ENCODE assay signal across 17 mouse cellular contexts in the genomic region with DNA sequence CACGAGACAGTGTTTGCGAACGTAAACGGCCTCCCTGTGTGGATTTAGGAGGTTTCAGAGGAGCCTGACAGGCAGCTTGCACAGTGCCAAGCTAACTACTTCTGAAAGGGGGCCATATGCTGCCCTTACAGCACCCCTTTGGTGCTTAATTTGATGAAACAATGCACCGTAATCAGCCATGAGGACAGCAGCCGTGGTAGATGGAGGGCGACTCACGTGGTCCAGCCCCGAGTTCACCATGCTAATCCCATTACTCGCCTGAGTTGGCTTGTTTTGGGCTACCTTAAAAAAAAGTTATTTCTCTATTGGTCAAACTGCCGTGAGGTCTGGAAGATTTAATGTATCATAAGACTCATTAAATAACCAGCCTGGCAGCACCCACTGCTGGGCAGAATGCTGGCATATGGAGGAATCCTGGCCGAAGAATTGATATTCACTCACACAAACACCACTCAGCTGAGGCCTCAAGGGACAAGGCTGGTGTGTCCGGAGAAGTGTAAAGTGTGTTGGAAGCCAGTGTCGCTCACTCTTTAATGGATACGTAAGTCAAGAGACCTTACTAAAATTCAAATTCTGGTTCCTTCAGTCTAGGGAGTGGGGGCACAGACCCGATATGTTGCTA. TPM values are rescaled to one million over a fixed set of nuclear protein-coding genes. Genes with fewer than 3 reads are reported as not detected.
DNase-seq lines count a peak whose midpoint lies in the region; ATAC-seq and TF ChIP-seq lines count a peak whose summit lies in the region.
"Had no signal": no experiment of that assay in that cellular context is flagged by ENCODE, and none has a peak within 500 bp of the region (broad histone marks: within the 10 kb centered on the region; RNA-seq: fewer than 3 reads in every experiment).

No protein-coding gene starts in this region.

- DNase-seq in brain, embryonic 14.5 days (ENCODE audit: low read depth) = peak; percentile 95
- DNase-seq in embryonic facial prominence, embryonic 10.5 days (ENCODE audit: low spot score) = no peak
- DNase-seq in forebrain, postnatal 0 days = peak; percentile 13
- DNase-seq in midbrain, embryonic 14.5 days = peak; percentile 67
- DNase-seq in stomach, postnatal 0 days (ENCODE audit: low spot score) = no peak
- DNase-seq in gastrocnemius, postnatal 4 days (ENCODE audit: low spot score in 2 of 2) = no peak
- DNase-seq in right cerebral cortex, postnatal 14 days = no peak
- DNase-seq: adrenal gland, postnatal 10 days; cerebellum, adult 9-10 months; heart, adult 11 months; liver, postnatal 0 days; lung, postnatal 36 days; right cerebral cortex, postnatal 4 days; thymus, adult 18-20 months had no signal

- H3K4me3 ChIP-seq in embryonic facial prominence, embryonic 10.5 days = no peak overlapping the region
- H3K4me3 ChIP-seq in forebrain, postnatal 0 days (ENCODE audit: low read depth, low read length) = no peak overlapping the region
- no peak overlapping the region for H3K4me3 ChIP-seq in midbrain, embryonic 14.5 days (replicated peaks; ENCODE audit: low read depth, low read length)
- H3K4me3 ChIP-seq in stomach, postnatal 0 days (ENCODE audit: low read depth, low read length) = no peak overlapping the region
- H3K4me3 ChIP-seq: erythroblast, embryonic 14.5 days; heart, embryonic 15.5 days; limb, embryonic 13.5 days had no signal

- no peaks in the 10 kb centered on the region for H3K36me3 ChIP-seq in embryonic facial prominence, embryonic 10.5 days (replicated peaks)
- H3K36me3 ChIP-seq in forebrain, postnatal 0 days (ENCODE audit: insufficient read depth) = no peaks in the 10 kb centered on the region
- no peaks in the 10 kb centered on the region for H3K36me3 ChIP-seq in midbrain, embryonic 14.5 days (ENCODE audit: control insufficient read depth, insufficient read depth, low read length)
- no peaks in the 10 kb centered on the region for H3K36me3 ChIP-seq in stomach, postnatal 0 days (ENCODE audit: control insufficient read depth, insufficient read depth, low read length)
- H3K36me3 ChIP-seq: heart, embryonic 15.5 days; limb, embryonic 13.5 days had no signal

- H3K4me1 ChIP-seq in embryonic facial prominence, embryonic 10.5 days = peaks cover 11% of the 10 kb centered on the region; the same call in 1 of the 2 replicates
- 0 out of 2 replicates have a peak, but pooled peaks cover 2% of the 10 kb centered on the region for H3K4me1 ChIP-seq in forebrain, postnatal 0 days (ENCODE audit: insufficient read depth)
- peaks cover 11% of the 10 kb centered on the region for H3K4me1 ChIP-seq in midbrain, embryonic 14.5 days (ENCODE audit: control insufficient read depth, insufficient read depth, low read length)
- no peaks in the 10 kb centered on the region for H3K4me1 ChIP-seq in stomach, postnatal 0 days (replicated peaks; ENCODE audit: control insufficient read depth, insufficient read depth)
- H3K4me1 ChIP-seq: heart, embryonic 15.5 days; limb, embryonic 13.5 days had no signal

- ATAC-seq in forebrain, postnatal 0 days = peak; percentile 32; the same call in 1 of the 2 replicates
- peak; percentile 83 for ATAC-seq in midbrain, embryonic 14.5 days (ENCODE audit: low FRiP score, low TSS enrichment)
- no peak for ATAC-seq in stomach, postnatal 0 days (ENCODE audit: low FRiP score, low TSS enrichment)
- ATAC-seq: liver, postnatal 0 days had no signal

- TF ChIP-seq EP300 in stomach, postnatal 0 days (optimal IDR thresholded peaks at IDR 0.05) = no peak

- TF ChIP-seq POLR2A in brain, embryonic 14.5 days (IDR thresholded peaks at IDR 0.05; ENCODE audit: borderline replicate concordance, extremely low read depth, insufficient read depth, insufficient read length, poor library complexity, severe bottlenecking) = no peak

- TF ChIP-seq CTCF in brain, embryonic 14.5 days (IDR thresholded peaks at IDR 0.05; ENCODE audit: borderline replicate concordance, extremely low read depth, insufficient read depth, insufficient read length) = no peak
- no peak for TF ChIP-seq CTCF in forebrain, postnatal 0 days (IDR thresholded peaks at IDR 0.05; ENCODE audit: low read depth)
- TF ChIP-seq CTCF in stomach, postnatal 0 days (IDR thresholded peaks at IDR 0.05; ENCODE audit: low read depth) = no peak

- H3K27ac ChIP-seq in embryonic facial prominence, embryonic 10.5 days (replicated peaks) = 0 out of 2 replicates have a peak overlapping the region, but pooled peaks have one; percentile 30
- no peak overlapping the region for H3K27ac ChIP-seq in forebrain, postnatal 0 days (ENCODE audit: low read depth, low read length)
- H3K27ac ChIP-seq in midbrain, embryonic 14.5 days (replicated peaks; ENCODE audit: low read depth, low read length) = no peak overlapping the region
- no peak overlapping the region for H3K27ac ChIP-seq in stomach, postnatal 0 days (replicated peaks)
- H3K27ac ChIP-seq: heart, embryonic 15.5 days; limb, embryonic 13.5 days had no signal

- H3K9ac ChIP-seq in forebrain, postnatal 0 days = no peak overlapping the region
- H3K9ac ChIP-seq in midbrain, embryonic 14.5 days (replicated peaks; ENCODE audit: low read length) = 0 out of 2 replicates have a peak overlapping the region, but pooled peaks have one; percentile 21
- H3K9ac ChIP-seq in stomach, postnatal 0 days (ENCODE audit: low read length) = no peak overlapping the region
- H3K9ac ChIP-seq: heart, embryonic 15.5 days; limb, embryonic 13.5 days; liver, postnatal 0 days had no signal

- 67% methylated on average over 16 of the region's 16 CpGs for WGBS in embryonic facial prominence, embryonic 10.5 days
- 15% methylated on average over 16 of the region's 16 CpGs for WGBS in forebrain, postnatal 0 days
- 21% methylated on average over 16 of the region's 16 CpGs for WGBS in midbrain, embryonic 14.5 days
- WGBS in stomach, postnatal 0 days = 73% methylated on average over 16 of the region's 16 CpGs

- no peaks in the 10 kb centered on the region for H3K9me3 ChIP-seq in embryonic facial prominence, embryonic 10.5 days
- no peaks in the 10 kb centered on the region for H3K9me3 ChIP-seq in forebrain, postnatal 0 days (ENCODE audit: low read length)
- no peaks in the 10 kb centered on the region for H3K9me3 ChIP-seq in midbrain, embryonic 14.5 days (ENCODE audit: control insufficient read depth, low read length)
- no peaks in the 10 kb centered on the region for H3K9me3 ChIP-seq in stomach, postnatal 0 days (ENCODE audit: control insufficient read depth, low read length)
- H3K9me3 ChIP-seq: heart, embryonic 15.5 days; limb, embryonic 13.5 days had no signal

- H3K27me3 ChIP-seq in embryonic facial prominence, embryonic 10.5 days (replicated peaks; ENCODE audit: low read depth, poor library complexity, severe bottlenecking) = peaks cover 37% of the 10 kb centered on the region
- peaks cover 7% of the 10 kb centered on the region for H3K27me3 ChIP-seq in forebrain, postnatal 0 days (ENCODE audit: insufficient read depth, low read length)
- peaks cover 9% of the 10 kb centered on the region; the same call in 1 of the 2 replicates for H3K27me3 ChIP-seq in midbrain, embryonic 14.5 days (ENCODE audit: control insufficient read depth, insufficient read depth, low read length)
- no peaks in the 10 kb centered on the region for H3K27me3 ChIP-seq in stomach, postnatal 0 days (ENCODE audit: control insufficient read depth, insufficient read depth, low read length)

- H3K4me2 ChIP-seq in forebrain, postnatal 0 days (ENCODE audit: low read depth) = no peak overlapping the region
- H3K4me2 ChIP-seq in midbrain, embryonic 14.5 days (ENCODE audit: low read length) = peak overlapping the region; percentile 42
- H3K4me2 ChIP-seq in stomach, postnatal 0 days (replicated peaks; ENCODE audit: low read depth) = no peak overlapping the region
- H3K4me2 ChIP-seq: heart, embryonic 15.5 days; limb, embryonic 13.5 days had no signal

RNA-seq across cellular contexts. Expression of a gene that starts 4.6 kb away (rescaled TPM):
- polyA plus RNA-seq in brain, embryonic 14.5 days (2012; rRNA removed) = 0.63 and 0.87 TPM in 2 replicates
- 0.15 TPM in 1 of 2 replicates, not detected in the other for polyA plus RNA-seq in embryonic facial prominence, embryonic 10.5 days (2016; fragmentation: Nextera tagmentation; extraction: Ambion mirVana)
- 1.2 and 1.4 TPM in 2 replicates for total RNA-seq in forebrain, postnatal 0 days (2014; rRNA removed)
- polyA plus RNA-seq in forebrain, postnatal 0 days (2015; fragmentation: Nextera tagmentation; extraction: Ambion mirVana) = 0.43 and 0.81 TPM in 2 replicates
- 0.34 and 1.7 TPM in 2 replicates for polyA plus RNA-seq in midbrain, embryonic 14.5 days (2014; fragmentation: Nextera tagmentation; extraction: Ambion mirVana)
- polyA plus RNA-seq in stomach, postnatal 0 days (2015; fragmentation: Nextera tagmentation; extraction: Ambion mirVana) = 0.04 and 0.10 TPM in 2 replicates
- 1 to 10 TPM; 3.0 to 3.7 TPM for total RNA-seq in gastrocnemius, postnatal 4 days (2021)
- polyA plus RNA-seq: erythroblast, embryonic 14.5 days; liver, postnatal 0 days had no signal

RNA-seq across cellular contexts. Expression of a gene that starts 55.2 kb away (rescaled TPM):
- 148 and 160 TPM in 2 replicates for polyA plus RNA-seq in brain, embryonic 14.5 days (2012; rRNA removed)
- 66.9 and 79.2 TPM in 2 replicates for polyA plus RNA-seq in embryonic facial prominence, embryonic 10.5 days (2016; fragmentation: Nextera tagmentation; extraction: Ambion mirVana)
- total RNA-seq in forebrain, postnatal 0 days (2014; rRNA removed) = 80.0 and 88.6 TPM in 2 replicates
- polyA plus RNA-seq in forebrain, postnatal 0 days (2015; fragmentation: Nextera tagmentation; extraction: Ambion mirVana) = 10.3 and 19.5 TPM in 2 replicates
- 83.8 and 96.8 TPM in 2 replicates for polyA plus RNA-seq in midbrain, embryonic 14.5 days (2014; fragmentation: Nextera tagmentation; extraction: Ambion mirVana)
- 13.8 and 15.0 TPM in 2 replicates for polyA plus RNA-seq in stomach, postnatal 0 days (2015; fragmentation: Nextera tagmentation; extraction: Ambion mirVana)
- total RNA-seq in gastrocnemius, postnatal 4 days (2021) = 10 to 100 TPM; 30.5 to 42.7 TPM

Comparison
In these comparisons a context has a peak if more than half of its experiments do, and no peak if none do; other contexts are left out.
1. DNase-seq: peak in brain, embryonic 14.5 days (single experiment), forebrain, postnatal 0 days (single experiment) and midbrain, embryonic 14.5 days (single experiment); none in embryonic facial prominence, embryonic 10.5 days (single experiment), stomach, postnatal 0 days (single experiment), gastrocnemius, postnatal 4 days (0 of 2) and right cerebral cortex, postnatal 14 days (single experiment).